Mouse (Mus musculus) embryo, embryonic 10 days (tissue): ENCODE measurements around the gene Rhoa.
"Not testable (repeated sequence)": the region's sequence is repeated elsewhere in the genome, so short reads cannot be mapped to it uniquely, and the experiment has no call there.

Experiments used
- DNase-seq: peaks from one replicate; pipeline ENCODE4 v3.0.0-alpha.2; 2015; ENCODE audit warnings: low spot score

Gene Rhoa

GRCm38 (mm10) chr9:108287526-108288238, 18.2 kb upstream of the Rhoa start:
- not testable (repeated sequence) for DNase-seq

- no peak for DNase-seq
Observed at GRCm38 (mm10) chr9:108289347-108289746, 16.6 kb upstream of the Rhoa start.

GRCm38 (mm10) chr9:108290016-108290750, 15.7 kb upstream of the Rhoa start, which contains the start of gene Nicn1:
Gene Nicn1 (plus strand): TSS chr9:108290429.
- peak; percentile 98 for DNase-seq

GRCm38 (mm10) chr9:108290773-108291172, 15.2 kb upstream of the Rhoa start:
- DNase-seq, result no peak

GRCm38 (mm10) chr9:108296453-108297355, 9.2 kb upstream of the Rhoa start, which contains the start of gene Amt:
Gene Amt (plus strand): TSS chr9:108296853.
- peak; percentile 86 for DNase-seq

- DNase-seq, result no peak
Observed at GRCm38 (mm10) chr9:108301853-108302252, 4.1 kb upstream of the Rhoa start.

GRCm38 (mm10) chr9:108304716-108305115, 1.2 kb upstream of the Rhoa start:
- no peak for DNase-seq

- DNase-seq, result no peak
Observed at GRCm38 (mm10) chr9:108305170-108305569, 759 bp upstream of the Rhoa start.

GRCm38 (mm10) chr9:108306571-108306980, 647 bp downstream of the Rhoa start:
- DNase-seq, result peak; percentile 84

GRCm38 (mm10) chr9:108307021-108307807, 1.3 kb downstream of the Rhoa start:
- no peak for DNase-seq

- no peak for DNase-seq
Observed at GRCm38 (mm10) chr9:108308141-108308540, 2.2 kb downstream of the Rhoa start.

GRCm38 (mm10) chr9:108317572-108317971, 11.6 kb downstream of the Rhoa start:
- DNase-seq, result no peak

GRCm38 (mm10) chr9:108318462-108318861, 12.5 kb downstream of the Rhoa start:
- no peak for DNase-seq

- DNase-seq, result not testable (repeated sequence)
Observed at GRCm38 (mm10) chr9:108322054-108322453, 16.1 kb downstream of the Rhoa start.

- DNase-seq, result no peak
Observed at GRCm38 (mm10) chr9:108324784-108325183, 18.9 kb downstream of the Rhoa start.

GRCm38 (mm10) chr9:108325811-108326210, 19.9 kb downstream of the Rhoa start:
- DNase-seq, result no peak

- DNase-seq, result no peak
Observed at GRCm38 (mm10) chr9:108337848-108338550, 32.1 kb downstream of the Rhoa start.

- peak; percentile 53 for DNase-seq
Observed at GRCm38 (mm10) chr9:108338551-108338885, 32.6 kb downstream of the Rhoa start.

- DNase-seq, result peak; percentile 96
Observed at GRCm38 (mm10) chr9:108338886-108339781, 33.2 kb downstream of the Rhoa start, which contains the start of gene Gpx1. Gene Gpx1 (plus strand): TSS chr9:108338903.

- no peak for DNase-seq
Observed at GRCm38 (mm10) chr9:108339886-108340257, 33.9 kb downstream of the Rhoa start.
